12 mouse cellular contexts compared by ENCODE assay signal in genomic region chrX:53046033-53046432, GRCm38 (mm10). TPM values are rescaled to one million over a fixed set of nuclear protein-coding genes. Genes with fewer than 3 reads are reported as not detected.
DNase-seq lines count a peak whose midpoint lies in the region; ATAC-seq lines count a peak whose summit lies in the region.
"Had no signal": no experiment of that assay in that cellular context is flagged by ENCODE, and none has a peak within 500 bp of the region (broad histone marks: within the 10 kb centered on the region; RNA-seq: fewer than 3 reads in every experiment).

No protein-coding gene starts in this region.

- intact Hi-C loops in heart, postnatal 10 days (cut with DNase I), result no loop called here

- no peaks in the 10 kb centered on the region for H3K27me3 ChIP-seq in heart, embryonic 11.5 days (ENCODE audit: control insufficient read depth, insufficient read depth, low read length)
- H3K27me3 ChIP-seq in kidney, embryonic 16.5 days (ENCODE audit: insufficient read depth, low read length), result no peaks in the 10 kb centered on the region
- H3K27me3 ChIP-seq in embryonic facial prominence, embryonic 15.5 days, result no peaks in the 10 kb centered on the region
- H3K27me3 ChIP-seq: midbrain, embryonic 12.5 days had no signal

- no peak overlapping the region for H3K4me3 ChIP-seq in heart, embryonic 11.5 days (ENCODE audit: low read depth, low read length)
- no peak overlapping the region for H3K4me3 ChIP-seq in kidney, embryonic 16.5 days (ENCODE audit: low read length)
- H3K4me3 ChIP-seq in embryonic facial prominence, embryonic 15.5 days (replicated peaks), result no peak overlapping the region
- H3K4me3 ChIP-seq: left cerebral cortex, adult 2 months; midbrain, embryonic 12.5 days had no signal

- no peaks in the 10 kb centered on the region for H3K9me3 ChIP-seq in heart, embryonic 11.5 days (replicated peaks; ENCODE audit: control insufficient read depth, low read length)
- no peaks in the 10 kb centered on the region for H3K9me3 ChIP-seq in kidney, embryonic 16.5 days (ENCODE audit: low read length)
- H3K9me3 ChIP-seq in embryonic facial prominence, embryonic 15.5 days (replicated peaks), result no peaks in the 10 kb centered on the region
- H3K9me3 ChIP-seq: midbrain, embryonic 12.5 days had no signal

- ATAC-seq in heart, embryonic 11.5 days (replicated peaks; ENCODE audit: insufficient number of reproducible peaks, low FRiP score, low TSS enrichment), result no peak
- no peak for ATAC-seq in kidney, embryonic 16.5 days (ENCODE audit: low FRiP score, low TSS enrichment)
- ATAC-seq in embryonic facial prominence, embryonic 15.5 days (ENCODE audit: insufficient number of reproducible peaks, low FRiP score, low TSS enrichment, low read depth), result no peak
- no peak for ATAC-seq in CD4-positive, CD25-positive, alpha-beta regulatory T cell, adult 4 months
- no peak for ATAC-seq in erythroblast, adult 5-6 weeks (replicated peaks; ENCODE audit: low FRiP score, poor library complexity, severe bottlenecking)
- ATAC-seq: hindbrain, postnatal 0 days had no signal

- no peak overlapping the region for H3K9ac ChIP-seq in heart, embryonic 11.5 days (ENCODE audit: low read depth, low read length)
- H3K9ac ChIP-seq in kidney, embryonic 16.5 days (replicated peaks; ENCODE audit: low read length), result no peak overlapping the region
- H3K9ac ChIP-seq in embryonic facial prominence, embryonic 15.5 days, result no peak overlapping the region
- H3K9ac ChIP-seq: midbrain, embryonic 12.5 days had no signal

- no peak for DNase-seq in heart, postnatal 10 days
- DNase-seq in kidney, adult 11 months, result no peak
- peak; percentile 24 for DNase-seq in brain, adult 2 months (ENCODE audit: low read depth, low spot score)
- DNase-seq: right cerebral cortex, postnatal 25 days had no signal

- H3K36me3 ChIP-seq in heart, embryonic 11.5 days (ENCODE audit: control insufficient read depth, insufficient read depth, low read length), result no peaks in the 10 kb centered on the region
- no peaks in the 10 kb centered on the region for H3K36me3 ChIP-seq in kidney, embryonic 16.5 days (ENCODE audit: insufficient read depth, low read length)
- no peaks in the 10 kb centered on the region for H3K36me3 ChIP-seq in embryonic facial prominence, embryonic 15.5 days
- H3K36me3 ChIP-seq: midbrain, embryonic 12.5 days had no signal

- 53% methylated on average over 4 of the region's 4 CpGs for WGBS in heart, embryonic 11.5 days (ENCODE audit: insufficient replicate concordance)
- 57% methylated on average over 4 of the region's 4 CpGs for WGBS in kidney, embryonic 16.5 days
- WGBS in embryonic facial prominence, embryonic 15.5 days, result 50% methylated on average over 4 of the region's 4 CpGs

- H3K4me2 ChIP-seq in heart, embryonic 11.5 days, result no peak overlapping the region
- H3K4me2 ChIP-seq in kidney, embryonic 16.5 days (replicated peaks; ENCODE audit: low read depth, low read length), result no peak overlapping the region
- no peak overlapping the region for H3K4me2 ChIP-seq in embryonic facial prominence, embryonic 15.5 days (replicated peaks)
- H3K4me2 ChIP-seq: midbrain, embryonic 12.5 days had no signal

- H3K4me1 ChIP-seq in heart, embryonic 11.5 days (ENCODE audit: control insufficient read depth, insufficient read depth, low read length), result peaks cover 18% of the 10 kb centered on the region
- peaks cover 22% of the 10 kb centered on the region for H3K4me1 ChIP-seq in kidney, embryonic 16.5 days (ENCODE audit: insufficient read depth, low read length)
- no peaks in the 10 kb centered on the region for H3K4me1 ChIP-seq in embryonic facial prominence, embryonic 15.5 days

- H3K27ac ChIP-seq in heart, embryonic 11.5 days (ENCODE audit: low read depth, low read length), result peak overlapping the region; percentile 78
- H3K27ac ChIP-seq in kidney, embryonic 16.5 days (ENCODE audit: low read length), result peak overlapping the region; percentile 87
- 0 out of 2 replicates have a peak overlapping the region, but pooled peaks have one; percentile 28 for H3K27ac ChIP-seq in embryonic facial prominence, embryonic 15.5 days (replicated peaks)
- H3K27ac ChIP-seq: hindbrain, postnatal 0 days; left cerebral cortex, adult 2 months; midbrain, embryonic 12.5 days had no signal

RNA-seq across cellular contexts. Expression of gene Hprt, which starts 58.1 kb away (rescaled TPM):
- polyA plus RNA-seq in heart, embryonic 11.5 days (2014; fragmentation: Nextera tagmentation; extraction: Ambion mirVana), result 172 and 183 TPM in 2 replicates
- 10 to 100 TPM; 85.3 to 95.9 TPM for total RNA-seq in heart, postnatal 10 days (2021)
- polyA plus RNA-seq in kidney, embryonic 16.5 days (2015; fragmentation: Nextera tagmentation; extraction: Ambion mirVana), result 151 and 155 TPM in 2 replicates
- 143 and 149 TPM in 2 replicates for polyA plus RNA-seq in embryonic facial prominence, embryonic 15.5 days (2015; fragmentation: Nextera tagmentation; extraction: Ambion mirVana)
- polyA plus RNA-seq in CD4-positive, CD25-positive, alpha-beta regulatory T cell, adult 4 months (2017; shearing (Covaris generic)), result 100 to 1,000 TPM; 253 to 255 TPM
- 112 and 116 TPM in 2 replicates for total RNA-seq in erythroblast, adult 5-6 weeks (2015; ENCODE audit: low replicate concordance)
- 83.4 and 84.2 TPM in 2 replicates for total RNA-seq in erythroblast, adult 5-6 weeks (2017; ENCODE audit: low replicate concordance)

Comparison
In these comparisons a context has a peak if more than half of its experiments do, and no peak if none do; other contexts are left out.
1. H3K27ac ChIP-seq: peak in every context shown above with its lines; median percentile 87 in kidney, embryonic 16.5 days; 78 in heart, embryonic 11.5 days; 28 in embryonic facial prominence, embryonic 15.5 days.